Mouse (Mus musculus) ES-CJ7 (cell line): Measurements from ENCODE around the gene Kbtbd3.

Experiments used
- DNase-seq: peaks from one replicate; pipeline ENCODE4 v3.0.0; 2011; ENCODE audit warnings: low read depth, low spot score

Gene Kbtbd3

DNA sequence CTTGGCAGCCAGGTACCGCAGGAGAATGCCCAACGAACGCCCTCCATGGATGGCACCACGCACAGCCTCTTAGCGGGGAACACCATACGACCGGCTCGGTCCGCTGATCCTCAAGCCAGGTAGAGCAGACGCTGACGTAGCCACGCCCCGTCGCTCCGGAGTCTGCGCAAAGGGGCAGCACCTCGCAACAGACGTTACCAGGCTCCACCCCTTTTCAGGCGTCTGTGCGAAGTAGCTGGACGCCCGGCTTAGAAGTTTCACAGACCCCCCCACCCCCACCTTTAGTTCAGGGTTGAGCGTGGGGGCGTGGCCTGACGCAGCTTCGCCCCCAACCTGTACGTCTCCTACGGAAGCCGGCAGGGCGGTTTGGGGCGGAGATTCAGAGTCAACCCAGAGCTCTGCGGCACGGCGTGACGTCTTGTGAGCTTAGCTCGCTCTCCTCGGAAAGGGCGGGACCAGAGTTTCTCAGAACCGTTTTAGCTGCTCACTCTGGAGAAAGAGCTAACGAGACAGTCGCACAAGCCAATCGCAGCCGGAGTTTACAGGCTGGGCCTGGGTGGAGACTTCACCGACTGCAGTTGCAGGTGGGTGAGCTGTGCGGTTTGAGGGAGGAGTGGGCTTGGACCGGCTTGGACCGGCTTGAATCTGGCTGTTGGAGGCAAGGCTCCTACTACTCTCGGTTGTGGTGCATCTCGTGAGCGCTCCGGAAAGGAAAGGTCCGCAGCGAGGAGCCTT, at the start of gene Kbtbd3, which contains the start of gene Aasdhppt:
Gene Kbtbd3, plus strand, starts transcription at position 483 of the 735 bp plus-strand sequence.
Gene Aasdhppt, minus strand, starts transcription at position 121 of the 735 bp plus-strand sequence.
- peak; percentile 100 for DNase-seq

DNA sequence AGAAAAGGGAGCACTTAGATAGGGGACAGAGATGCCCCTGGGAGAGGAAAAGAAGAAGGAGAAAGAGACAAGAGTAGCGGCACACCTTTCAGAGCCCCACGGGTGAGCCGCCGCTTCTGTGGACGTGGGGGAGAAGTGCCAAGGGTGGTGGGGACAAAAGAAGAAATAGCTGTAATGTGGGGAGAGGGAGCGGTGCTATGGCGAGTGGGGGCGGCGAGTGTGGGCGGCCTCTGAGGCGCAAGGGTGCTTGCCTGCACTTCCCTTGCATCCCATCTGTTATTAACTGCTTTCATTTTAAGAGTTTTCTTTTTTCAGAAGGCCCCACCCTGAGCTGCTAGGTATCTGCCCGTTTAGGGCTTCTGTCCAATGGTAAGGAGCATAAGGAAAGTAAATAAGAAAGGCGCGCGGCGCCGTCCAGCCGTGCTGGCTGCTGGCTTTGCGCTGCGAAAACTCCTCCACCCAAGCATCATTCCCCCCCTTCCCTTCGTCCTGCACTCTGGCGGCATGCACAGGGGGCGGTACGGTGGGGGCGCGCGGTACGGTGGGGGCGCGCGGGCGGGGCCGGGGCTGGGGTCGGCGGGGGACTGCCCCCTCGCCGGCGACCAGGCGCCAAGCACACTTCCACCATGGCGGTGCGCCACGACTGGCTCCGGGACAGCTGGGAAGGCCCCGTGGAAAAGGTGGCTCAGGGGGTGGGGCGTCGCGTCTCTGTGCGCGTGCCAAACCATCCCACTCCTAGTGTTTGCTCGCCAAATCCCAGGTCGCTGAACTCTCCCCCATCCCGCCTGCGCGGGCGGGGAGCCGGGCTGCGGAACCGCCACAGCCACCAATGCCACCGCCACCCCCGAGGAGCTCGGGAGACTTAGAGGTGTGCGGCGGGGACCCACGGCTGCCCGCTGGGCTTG, 49.5 kb upstream of the Kbtbd3 start:
- DNase-seq: peak; percentile 28

DNA sequence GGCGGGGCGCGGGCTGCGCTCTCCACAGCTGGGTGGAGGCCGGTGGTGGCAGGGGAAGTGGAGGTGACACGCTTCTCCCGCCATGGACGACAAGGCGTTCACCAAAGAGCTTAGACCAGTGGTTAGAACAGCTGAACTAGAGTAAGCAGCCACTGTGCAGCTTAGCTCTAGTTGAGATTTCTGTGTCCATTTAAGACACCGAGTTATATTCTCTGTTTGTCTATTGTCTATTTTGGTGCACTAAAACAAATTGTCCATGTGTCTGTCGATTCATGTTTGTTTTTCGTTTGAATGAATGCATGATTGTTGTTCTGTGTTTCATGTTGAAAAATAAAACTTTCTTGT, 48.9 kb upstream of the Kbtbd3 start:
- DNase-seq: peak; percentile 60

DNA sequence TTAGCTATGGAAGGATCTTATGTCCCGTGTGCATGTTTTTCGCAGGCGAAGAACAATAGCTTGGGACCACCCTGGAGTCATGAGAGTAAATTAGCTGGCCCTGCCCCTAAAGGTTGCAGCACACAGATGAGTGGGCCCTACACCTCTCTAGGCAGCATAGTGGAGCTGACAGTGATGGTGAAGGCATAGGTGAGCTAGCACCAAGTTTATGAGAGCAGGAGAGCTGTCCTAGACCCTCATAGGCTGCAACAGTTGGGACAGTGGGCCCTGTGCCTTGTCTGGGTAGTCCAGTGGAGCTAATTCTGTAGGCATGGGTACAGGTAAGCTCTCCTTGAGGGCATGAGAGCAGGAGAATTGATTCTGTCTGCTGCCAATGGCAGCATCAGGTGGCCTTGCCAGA, 42.8 kb upstream of the Kbtbd3 start:
- no peak for DNase-seq

DNA sequence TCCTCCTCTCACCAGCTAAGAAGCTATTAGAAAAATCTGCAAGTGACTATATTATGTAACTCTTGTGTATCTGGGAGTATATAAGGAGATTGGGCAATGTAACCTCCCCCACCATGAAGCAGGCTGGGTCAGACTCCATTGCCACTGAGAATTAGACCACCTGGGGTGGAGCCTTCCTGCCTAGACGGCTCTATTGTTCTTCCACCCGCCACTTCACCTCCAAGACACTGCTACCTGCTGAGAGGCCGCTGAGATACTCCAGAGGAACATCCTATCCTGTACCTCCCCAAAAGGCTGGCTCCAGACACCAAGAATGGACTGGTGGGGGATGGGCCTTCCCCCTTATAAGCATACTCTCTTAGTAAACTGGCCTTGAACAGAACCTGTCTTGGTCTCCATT, 25.8 kb upstream of the Kbtbd3 start:
- peak; percentile 97 for DNase-seq

DNA sequence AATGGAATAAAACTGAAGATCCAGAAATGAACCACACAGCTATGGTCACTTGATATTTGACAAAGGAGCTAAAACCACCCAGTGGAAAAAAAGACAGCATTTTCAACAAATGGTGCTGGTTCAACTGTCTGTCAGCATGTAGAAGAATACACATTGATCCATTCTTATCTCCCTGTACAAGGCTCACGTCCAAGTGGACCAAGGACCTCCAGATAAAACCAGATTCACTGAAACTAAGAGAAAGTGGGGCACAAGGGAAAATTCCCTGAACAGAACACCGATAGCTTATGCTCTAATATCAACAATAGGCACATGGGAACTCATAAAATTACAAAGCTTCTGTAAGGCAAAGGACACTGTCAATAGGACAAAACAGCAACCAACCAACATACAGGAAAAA, 9.2 kb upstream of the Kbtbd3 start:
- DNase-seq: no peak

DNA sequence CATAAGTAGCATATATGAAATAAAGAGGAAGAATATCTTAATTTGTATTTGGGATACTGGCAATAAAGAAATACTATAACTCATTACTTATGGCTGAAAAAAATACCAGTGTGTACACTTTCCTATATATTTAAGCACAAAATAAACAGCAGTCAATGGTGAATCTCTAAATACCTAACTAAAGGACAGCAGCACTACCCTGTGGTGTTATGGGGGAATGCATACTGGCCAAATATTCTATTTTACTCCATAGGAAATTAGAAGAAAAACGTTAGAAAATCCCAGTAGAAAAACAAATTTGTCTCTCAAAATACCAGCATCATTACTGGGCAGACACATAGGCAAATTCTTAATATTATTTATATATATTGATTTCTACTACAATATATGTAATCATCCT, 4.8 kb upstream of the Kbtbd3 start:
- DNase-seq: no peak

DNA sequence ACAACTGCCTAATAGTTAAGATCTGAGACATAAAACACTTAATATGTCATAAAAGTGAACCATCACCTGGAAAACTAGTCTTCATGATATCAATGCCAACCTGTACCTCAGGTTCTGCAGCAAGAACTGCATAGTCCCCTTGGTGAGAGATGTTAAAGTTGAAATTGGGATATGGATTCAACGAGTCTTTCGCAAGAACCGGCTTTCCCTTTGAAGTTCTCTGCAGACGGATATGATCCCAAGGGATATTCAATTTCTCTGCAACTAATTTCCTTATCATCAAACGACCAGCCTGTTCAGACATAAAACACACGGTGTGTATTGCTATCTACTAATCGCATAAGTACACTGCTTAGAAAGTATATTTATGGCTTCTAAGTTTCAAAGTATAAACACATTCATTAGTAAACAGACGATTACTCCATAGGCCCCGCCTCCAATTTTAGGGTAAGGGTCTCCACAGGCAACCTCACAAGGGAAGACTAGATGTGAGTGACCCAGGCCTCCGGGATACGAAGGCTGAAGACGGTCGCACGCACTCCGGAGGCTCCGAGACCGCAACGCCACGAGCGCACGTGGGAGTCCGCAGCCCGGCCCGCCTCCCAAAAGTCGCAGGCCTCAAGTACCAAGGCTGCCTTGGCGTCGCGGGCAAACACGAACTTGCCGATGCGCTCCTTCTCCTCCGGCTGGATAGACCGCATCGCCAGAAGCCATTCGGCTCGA, 844 bp upstream of the Kbtbd3 start:
- DNase-seq: no peak

DNA sequence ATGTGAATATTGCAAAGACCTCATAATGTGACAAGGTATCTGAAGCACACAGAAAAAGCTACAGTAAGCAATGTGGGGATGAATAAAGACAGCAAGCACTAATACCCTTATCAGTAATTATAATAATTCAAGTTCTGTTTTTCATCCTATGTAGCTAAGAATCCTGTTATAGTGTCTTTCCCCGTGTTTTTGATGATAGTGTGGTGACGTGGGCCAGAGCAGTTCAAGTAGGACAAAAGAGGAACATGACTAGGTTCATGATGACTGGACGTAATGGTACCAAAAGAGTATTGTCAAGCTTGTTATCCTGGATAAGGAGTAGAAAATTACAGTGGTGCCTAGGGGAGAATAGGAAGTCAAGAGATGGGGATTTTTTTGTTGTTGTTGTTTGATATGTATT, 1.1 kb downstream of the Kbtbd3 start:
- no peak for DNase-seq

DNA sequence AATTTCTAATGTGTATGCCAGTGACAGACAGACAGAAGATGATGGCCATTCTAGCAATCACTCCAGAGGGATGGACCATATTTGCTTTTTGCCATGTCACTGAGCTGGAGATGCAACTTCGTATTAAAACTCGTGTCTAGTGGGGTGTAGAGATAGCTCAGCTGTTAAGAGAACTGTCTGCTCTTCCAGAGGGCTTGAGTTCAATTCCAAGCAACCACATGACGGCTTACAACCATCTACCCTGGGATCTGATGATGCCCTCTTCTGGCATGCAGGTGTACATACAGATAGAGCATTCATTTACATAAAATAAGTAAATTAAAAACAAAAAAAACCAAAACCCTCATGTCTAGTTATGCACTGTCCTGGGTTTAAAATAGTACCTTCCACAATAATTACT, 1.5 kb downstream of the Kbtbd3 start:
- DNase-seq: peak; percentile 58

DNA sequence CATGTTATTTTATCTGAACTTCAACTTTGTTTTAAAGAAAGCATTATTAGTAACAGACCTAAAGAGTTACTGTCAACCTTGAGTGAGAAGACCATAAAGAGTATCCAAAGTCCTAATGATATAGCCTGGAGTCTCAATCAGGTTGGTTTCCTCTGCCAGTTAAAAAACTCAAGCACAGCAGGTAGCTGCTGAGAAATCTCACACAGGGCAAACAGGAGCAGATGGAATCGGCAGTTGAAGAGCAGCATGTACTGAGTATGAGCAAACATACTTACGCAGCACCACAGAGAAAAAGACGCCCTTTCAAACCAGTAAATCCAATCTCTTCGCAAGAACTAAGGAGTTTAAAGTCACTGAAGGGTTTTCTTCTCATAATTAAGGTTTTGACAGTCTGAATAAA, 4.3 kb downstream of the Kbtbd3 start:
- no peak for DNase-seq

DNA sequence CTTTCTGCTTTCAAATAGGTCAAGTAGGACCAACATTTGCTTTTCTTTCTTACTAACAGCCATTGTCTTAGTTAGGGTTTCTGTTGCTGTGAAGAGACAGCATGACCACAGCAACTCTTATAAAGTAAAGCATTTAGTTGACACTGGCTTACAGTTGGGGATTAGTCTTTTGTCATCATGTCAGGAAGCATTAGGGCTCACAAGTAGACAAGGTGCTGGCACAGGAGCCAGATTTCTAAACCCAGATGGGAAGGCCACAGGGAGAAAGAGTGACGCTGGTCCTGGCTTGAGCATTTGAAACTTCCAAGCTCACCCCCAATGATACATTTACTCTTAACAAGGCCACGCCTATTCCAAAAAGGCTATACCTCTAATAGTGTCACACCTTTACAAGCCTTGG, 6.1 kb downstream of the Kbtbd3 start:
- no peak for DNase-seq

DNA sequence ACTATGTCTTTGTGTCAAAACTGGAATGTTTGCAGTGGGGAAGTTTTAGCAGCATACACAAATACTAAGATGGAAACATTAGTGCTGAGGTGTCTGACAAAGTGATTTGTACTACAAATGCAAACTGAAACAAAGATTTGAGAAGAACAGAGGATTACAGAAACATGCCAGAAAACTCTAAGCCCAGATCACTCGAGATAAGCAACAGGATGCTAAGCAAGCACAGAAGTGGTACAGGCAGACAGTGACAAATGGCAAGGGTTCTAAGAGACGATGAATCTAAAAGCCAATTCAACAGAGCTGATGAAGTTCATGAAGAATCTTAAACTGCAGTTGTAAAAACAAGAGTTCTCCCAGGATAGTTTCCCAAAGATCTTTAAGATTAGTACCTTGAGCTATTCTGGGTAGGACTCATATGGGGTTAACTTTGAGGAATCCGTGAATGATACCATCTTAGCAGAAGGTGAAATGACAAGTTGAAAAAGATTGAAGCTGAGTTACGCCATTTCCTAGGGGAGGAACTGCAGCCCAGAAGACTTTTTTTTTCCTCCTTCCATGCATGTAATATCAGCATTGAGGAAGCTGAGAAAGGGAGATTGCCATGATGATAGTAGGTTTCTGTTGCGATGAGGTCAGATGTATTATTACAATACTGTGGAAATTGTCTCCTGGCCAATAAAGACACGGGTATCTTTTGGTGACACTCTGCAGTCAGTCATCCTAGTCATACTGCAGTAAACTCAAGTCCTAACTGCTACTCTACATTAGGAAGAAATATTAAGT, 9.5 kb downstream of the Kbtbd3 start:
- DNase-seq: no peak

DNA sequence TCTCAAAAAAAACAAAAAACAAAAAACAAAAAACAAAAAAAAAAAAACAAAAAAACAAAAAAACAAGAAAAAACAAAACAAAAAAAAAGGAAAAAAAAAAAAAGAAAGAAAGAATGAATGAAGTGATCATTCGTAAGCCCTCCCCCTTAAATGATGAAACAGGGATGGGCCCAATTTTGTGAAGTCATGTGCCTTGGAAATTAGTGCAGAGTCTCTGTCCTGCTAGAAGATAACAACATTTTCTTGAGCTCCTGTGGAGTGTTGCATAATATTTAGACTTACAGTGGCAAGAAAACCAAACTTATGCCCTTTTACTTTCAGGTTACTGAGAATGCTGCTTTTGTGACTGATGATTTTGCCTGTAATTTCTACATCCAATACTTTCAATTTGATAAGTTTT, 43.5 kb downstream of the Kbtbd3 start:
- no peak for DNase-seq

DNA sequence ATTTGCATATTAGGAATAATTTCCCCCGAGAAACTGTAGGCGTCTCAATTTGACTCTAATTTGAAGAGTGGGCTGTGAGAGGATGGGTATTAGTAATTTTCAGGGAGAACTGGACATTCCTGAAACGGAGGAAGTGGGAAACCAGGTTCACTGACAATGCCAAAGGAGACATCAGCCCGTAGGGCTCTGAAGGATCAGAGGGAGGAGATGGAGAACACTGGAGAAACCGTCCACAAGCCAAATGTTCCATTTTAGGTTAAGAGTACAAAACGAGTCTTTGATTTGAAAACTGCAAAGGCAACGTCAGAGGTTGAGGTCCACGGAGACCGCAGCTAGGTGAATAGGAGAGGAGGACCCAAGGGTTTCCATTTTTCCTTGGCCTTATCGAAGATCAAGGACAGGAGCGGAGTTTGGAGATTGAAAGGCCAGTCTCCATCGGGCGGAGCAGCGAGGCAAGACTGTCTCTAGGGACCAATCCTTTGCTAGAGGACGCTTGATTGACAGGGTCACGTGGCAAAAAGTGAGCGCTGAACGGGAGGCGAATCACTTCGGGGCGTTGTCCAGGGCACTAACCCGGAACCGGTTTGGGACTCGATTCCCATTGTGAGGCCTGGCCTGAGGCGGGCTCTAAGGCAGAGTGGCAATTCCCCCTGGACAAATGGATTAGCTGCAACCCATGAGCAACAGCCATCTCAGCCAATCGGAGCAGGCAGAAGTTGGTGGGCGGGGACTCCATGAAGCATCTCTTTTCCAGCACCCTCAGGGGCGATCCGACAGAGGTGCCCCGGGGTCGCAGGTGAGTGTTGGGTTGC, 66.4 kb downstream of the Kbtbd3 start, which contains the start of gene Msantd4:
Gene Msantd4, plus strand, starts transcription at position 735 of the 812 bp plus-strand sequence.
- DNase-seq: peak; percentile 99

DNA sequence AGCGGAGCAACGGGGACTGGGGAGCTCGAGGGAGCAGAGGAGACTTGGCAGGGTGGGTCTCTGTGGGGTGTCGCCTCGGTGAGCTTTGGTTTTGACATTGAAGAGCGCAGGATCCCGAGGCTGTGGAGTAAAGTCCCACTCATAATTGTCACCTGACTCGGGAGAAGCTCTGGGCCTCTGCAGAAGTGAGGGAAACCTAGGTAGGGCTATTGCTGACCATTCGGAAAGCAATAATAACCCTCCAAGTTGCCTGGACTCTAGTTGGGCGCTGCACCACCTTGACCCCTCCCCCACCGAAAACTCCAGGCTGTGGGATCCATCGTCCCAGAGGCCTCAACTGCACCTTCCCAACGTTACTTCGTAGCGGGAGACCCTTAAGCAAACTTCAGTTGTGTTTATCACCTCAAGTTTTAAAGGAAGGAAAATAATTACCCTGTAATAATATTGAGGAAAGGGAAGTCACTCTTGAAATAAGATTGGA, 67.0 kb downstream of the Kbtbd3 start:
- no peak for DNase-seq
